Mouse (Mus musculus) heart, postnatal 0 days (tissue): ENCODE results near the gene Sgms1. TPM values are rescaled to one million over a fixed set of nuclear protein-coding genes. Genes with fewer than 3 reads are reported as not detected.

Experiments
- ATAC-seq: fragments of 200-750 bp; cut with Nextera tagmentation; 2 replicates; pipeline ENCODE4 v1.8.0; 2017; ENCODE audit warnings: low read depth, moderate number of reproducible peaks, moderate library complexity; ENCODE audit not compliant: insufficient read depth
- DNase-seq: peaks from one replicate; pipeline ENCODE4 v3.0.0-alpha.2; 2016; ENCODE audit warnings: low spot score
- H3K27ac ChIP-seq: fragments of 300-500 bp; sonication (generic); 2 replicates; pipeline ENCODE4 v1.5.1; 2014; ENCODE audit warnings: low read depth, mild to moderate bottlenecking
- H3K27me3 ChIP-seq: fragments of 300-500 bp; sonication (generic); 2 replicates; pipeline ENCODE4 v1.6.1; 2014; ENCODE audit warnings: low read length, mixed read lengths; ENCODE audit not compliant: control insufficient read depth, insufficient read depth
- H3K36me3 ChIP-seq: fragments of 300-500 bp; sonication (generic); replicated peaks from 2 replicates; pipeline ENCODE4 v1.6.1; 2014; ENCODE audit warnings: low read length, mixed read lengths; ENCODE audit not compliant: control insufficient read depth, insufficient read depth
- H3K4me1 ChIP-seq: fragments of 300-500 bp; sonication (generic); 2 replicates; pipeline ENCODE4 v1.6.1; 2014; ENCODE audit warnings: antibody characterized with exemption; ENCODE audit not compliant: control insufficient read depth, insufficient read depth
- H3K4me2 ChIP-seq: fragments of 300-500 bp; sonication (generic); 2 replicates; pipeline ENCODE4 v1.6.1; 2014; ENCODE audit warnings: low read depth, mild to moderate bottlenecking, low read length, moderate library complexity
- H3K4me3 ChIP-seq: fragments of 300-500 bp; sonication (generic); 2 replicates; pipeline ENCODE4 v1.5.1; 2014; ENCODE audit warnings: low read depth, low read length
- H3K9ac ChIP-seq: fragments of 300-500 bp; sonication (generic); replicated peaks from 2 replicates; pipeline ENCODE4 v1.6.1; 2014; ENCODE audit warnings: low read depth, low read length, mixed read lengths
- H3K9me3 ChIP-seq: fragments of 300-500 bp; sonication (generic); replicated peaks from 2 replicates; pipeline ENCODE4 v1.6.1; 2016; ENCODE audit warnings: low read length; ENCODE audit not compliant: control insufficient read depth
- CTCF ChIP-seq: IDR thresholded peaks from 2 replicates; pipeline ENCODE4 v1.5.1; 2016; ENCODE audit warnings: antibody characterized with exemption, control low read depth, low read depth
- EP300 ChIP-seq: IDR thresholded peaks from 2 replicates; pipeline ENCODE4 v1.6.1; 2016; ENCODE audit warnings: antibody characterized with exemption, low read depth
- WGBS: fragments of 180-500 bp; shearing (Covaris S2); extraction: QIAGEN DNeasy Blood & Tissue Kit; methylation state at CpG from one replicate; pipeline ENCODE4 v1.1.7; 2014; 5-methylcytosine and 5-hydroxymethylcytosine counted together
- polyA plus RNA-seq: library from polyadenylated mRNA; unstranded; fragments of >200 nt; fragmentation: Nextera tagmentation; extraction: Ambion mirVana; gene quantifications from 2 replicates; pipeline ENCODE4 v1.2.1, GENCODE M21; 2015
- total RNA-seq: library from RNA; depleted of rRNA; stranded (reverse); fragments of >200 nt; gene quantifications from 2 replicates; pipeline ENCODE4 v1.2.3, GENCODE M21; 2014; ENCODE audit warnings: low replicate concordance

The Sgms1 gene
- total and polyA plus RNA-seq, 2 experiments from 2014 or later = 29.4 to 52.0 TPM

- no peak for ATAC-seq
- WGBS = 77% methylated on average over 11 of the region's 11 CpGs
These were observed 8.8 kb downstream of the Sgms1 start for GRCm38 (mm10) chr19:32380748-32381147.

DNA sequence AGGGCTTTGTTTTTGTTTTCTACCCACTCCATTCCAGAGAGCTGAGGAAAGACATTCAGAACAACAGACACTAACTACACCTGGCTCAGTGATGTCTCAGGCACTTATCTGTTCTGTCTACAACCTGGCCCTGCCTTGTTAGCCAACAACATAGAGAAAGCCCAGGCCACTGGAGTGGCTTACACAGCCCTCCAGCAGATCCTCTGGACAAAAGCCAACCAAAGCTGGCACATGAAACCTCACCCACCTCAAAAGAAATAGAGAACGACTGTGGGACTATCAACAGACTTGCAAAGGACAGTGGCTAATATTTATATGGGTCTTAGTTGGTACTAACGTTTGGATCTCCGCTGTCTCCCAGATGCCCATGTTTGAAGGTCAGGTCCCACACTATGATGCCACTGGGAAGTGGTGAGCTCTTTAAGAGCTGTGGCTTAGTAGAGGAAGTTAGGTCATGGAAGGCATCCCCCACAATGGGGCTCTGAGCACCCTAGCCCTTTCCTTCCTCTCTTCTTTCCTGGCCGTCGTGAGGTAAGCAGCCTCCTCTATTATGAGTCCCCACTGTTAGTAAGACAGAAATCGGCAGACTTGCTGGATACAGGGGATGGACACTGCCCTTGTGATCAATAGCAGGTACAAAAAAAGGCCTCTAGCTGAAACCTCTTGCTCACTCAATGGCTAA is 10.1 kb downstream of the Sgms1 start:
- ATAC-seq (peak; percentile 32; the same call in 1 of the 2 replicates), DNase-seq (peak; percentile 14)
- Histone ChIP-seq H3K27ac (peak overlapping the region; percentile 15), H3K27me3 (no peaks in the 10 kb centered on the region), H3K4me3 (no peak overlapping the region), H3K4me2 (no peak overlapping the region), H3K9ac (no peak overlapping the region), H3K9me3 (no peaks in the 10 kb centered on the region), H3K4me1 (peaks cover 48% of the 10 kb centered on the region), H3K36me3 (no peaks in the 10 kb centered on the region)
- WGBS = 49% methylated on average over 6 of the region's 6 CpGs
- no peak for TF ChIP-seq EP300
- no peak for TF ChIP-seq CTCF

More at GRCm38 (mm10) chr19:32380748-32381147, 8.8 kb downstream of the Sgms1 start:
- Histone ChIP-seq H3K36me3 (no peaks in the 10 kb centered on the region), H3K4me2 (no peak overlapping the region), H3K4me1 (peaks cover 42% of the 10 kb centered on the region), H3K4me3 (no peak overlapping the region), H3K9me3 (no peaks in the 10 kb centered on the region), H3K9ac (no peak overlapping the region), H3K27ac (no peak overlapping the region), H3K27me3 (no peaks in the 10 kb centered on the region)
- TF ChIP-seq CTCF (no peak), EP300 (no peak)
- DNase-seq = no peak

DNA sequence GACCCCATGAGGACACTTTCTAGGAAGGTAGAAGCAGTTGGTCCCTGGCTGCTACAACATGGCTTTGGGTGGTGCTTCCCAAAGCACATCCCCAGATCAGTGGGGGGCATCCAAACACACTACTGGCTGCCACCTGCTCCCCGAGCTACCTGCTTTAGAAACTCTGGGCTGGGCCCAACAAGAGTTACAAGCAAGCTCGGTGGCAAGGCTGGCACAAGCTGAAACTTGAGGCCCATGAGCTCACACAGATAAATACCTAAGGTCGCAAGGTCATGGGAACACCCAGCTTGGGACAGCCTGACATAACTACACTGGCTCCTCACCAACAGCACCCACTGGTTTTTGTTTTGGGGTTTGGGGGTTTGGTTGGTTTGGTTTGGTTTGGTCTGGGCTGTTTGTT is 10.9 kb downstream of the Sgms1 start:
- WGBS = 71% methylated on average over 3 of the region's 3 CpGs
- Histone ChIP-seq H3K4me3 (no peak overlapping the region), H3K27ac (no peak overlapping the region), H3K27me3 (no peaks in the 10 kb centered on the region), H3K9ac (no peak overlapping the region), H3K36me3 (no peaks in the 10 kb centered on the region), H3K4me2 (no peak overlapping the region), H3K4me1 (peaks cover 53% of the 10 kb centered on the region), H3K9me3 (no peaks in the 10 kb centered on the region)
- DNase-seq (no peak), ATAC-seq (no peak)
- TF ChIP-seq EP300 (no peak), CTCF (no peak)

DNA sequence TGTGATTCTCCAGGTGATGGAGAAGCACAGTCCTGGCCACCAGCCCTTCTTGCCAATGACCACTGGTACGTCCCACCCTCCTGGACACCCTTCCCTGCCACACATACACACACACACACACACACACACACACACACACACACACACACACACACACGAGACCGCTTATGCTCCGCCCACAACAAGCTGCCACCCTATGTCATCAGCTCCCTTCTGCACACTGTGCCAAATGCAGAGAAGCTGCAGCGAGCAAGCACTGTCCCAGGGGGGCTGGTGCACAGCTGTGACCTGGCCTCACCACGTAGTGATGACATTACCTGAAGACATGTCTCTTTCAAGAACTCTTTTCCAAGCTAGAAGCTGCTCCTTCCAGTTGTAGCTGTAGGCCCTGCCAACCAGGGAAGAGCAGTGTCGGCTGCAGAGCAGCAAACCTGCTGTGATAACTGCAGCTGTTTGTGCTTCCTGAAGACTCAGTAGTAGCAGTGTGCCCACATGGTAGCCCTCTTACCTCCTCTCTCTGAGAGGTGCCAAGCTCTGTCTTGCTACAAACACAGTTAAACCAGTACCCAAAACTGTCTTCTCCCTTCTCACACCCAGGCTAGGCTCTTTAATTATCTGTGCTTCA is 11.7 kb downstream of the Sgms1 start:
- Histone ChIP-seq H3K36me3 (no peaks in the 10 kb centered on the region), H3K27me3 (no peaks in the 10 kb centered on the region), H3K4me3 (no peak overlapping the region), H3K9me3 (no peaks in the 10 kb centered on the region), H3K4me2 (no peak overlapping the region), H3K9ac (no peak overlapping the region), H3K27ac (peak overlapping the region; percentile 50; the same call in 1 of the 2 replicates), H3K4me1 (peaks cover 60% of the 10 kb centered on the region)
- DNase-seq = peak; percentile 10
- ATAC-seq = no peak
- no peak for TF ChIP-seq CTCF
- no peak for TF ChIP-seq EP300
- 53% methylated on average over 7 of the region's 7 CpGs for WGBS

- Histone ChIP-seq H3K27me3 (no peaks in the 10 kb centered on the region), H3K27ac (peak overlapping the region; percentile 50), H3K4me2 (no peak overlapping the region), H3K4me3 (no peak overlapping the region), H3K9me3 (no peaks in the 10 kb centered on the region), H3K9ac (no peak overlapping the region), H3K36me3 (no peaks in the 10 kb centered on the region), H3K4me1 (peaks cover 68% of the 10 kb centered on the region)
- no peak for TF ChIP-seq CTCF
- whole genome bisulfite sequencing = 35% methylated on average over 6 of the region's 7 CpGs
- ATAC-seq (peak; percentile 24; the same call in 1 of the 2 replicates), DNase-seq (peak; percentile 37)
These were observed 12.5 kb downstream of the Sgms1 start for GRCm38 (mm10) chr19:32376886-32377535.
